In genomic region chr2:155482021-155482420, GRCm38 (mm10) we compare ENCODE assay signal across 8 mouse cellular contexts. TPM values are rescaled to one million over a fixed set of nuclear protein-coding genes. Genes with fewer than 3 reads are reported as not detected.
DNase-seq lines count a peak whose midpoint lies in the region; ATAC-seq and TF ChIP-seq lines count a peak whose summit lies in the region.

No protein-coding gene starts in this region.

- no peaks in the 10 kb centered on the region for H3K36me3 ChIP-seq in intestine, embryonic 14.5 days (ENCODE audit: control insufficient read depth, insufficient read depth, low read length)
- H3K36me3 ChIP-seq in intestine, embryonic 16.5 days (ENCODE audit: control insufficient read depth, insufficient read depth, low read length) = no peaks in the 10 kb centered on the region
- no peaks in the 10 kb centered on the region for H3K36me3 ChIP-seq in kidney, postnatal 0 days (ENCODE audit: insufficient read depth, low read length)

- H3K4me3 ChIP-seq in intestine, embryonic 14.5 days (ENCODE audit: low read depth, low read length) = no peak overlapping the region
- H3K4me3 ChIP-seq in intestine, embryonic 16.5 days (ENCODE audit: low read length) = no peak overlapping the region
- H3K4me3 ChIP-seq in kidney, postnatal 0 days (replicated peaks; ENCODE audit: low read depth, low read length) = no peak overlapping the region

- TF ChIP-seq CTCF in kidney, postnatal 0 days (IDR thresholded peaks at IDR 0.05; ENCODE audit: low read depth) = peak; percentile 70

- H3K4me2 ChIP-seq in intestine, embryonic 14.5 days (ENCODE audit: low read length) = no peak overlapping the region
- no peak overlapping the region for H3K4me2 ChIP-seq in intestine, embryonic 16.5 days (ENCODE audit: low read depth, low read length)
- no peak overlapping the region for H3K4me2 ChIP-seq in kidney, postnatal 0 days (ENCODE audit: low read length)

- H3K9me3 ChIP-seq in intestine, embryonic 14.5 days (ENCODE audit: control insufficient read depth, low read length) = no peaks in the 10 kb centered on the region
- H3K9me3 ChIP-seq in intestine, embryonic 16.5 days (ENCODE audit: control insufficient read depth, low read length) = no peaks in the 10 kb centered on the region
- no peaks in the 10 kb centered on the region for H3K9me3 ChIP-seq in kidney, postnatal 0 days (replicated peaks; ENCODE audit: low read length)

- peak; percentile 79 for DNase-seq in intestine, embryonic 14.5 days (ENCODE audit: low spot score)
- DNase-seq in B cell, adult 2 months = peak; percentile 78 to 80
- DNase-seq in NIH3T3 (ENCODE audit: low read depth) = peak; percentile 88
- DNase-seq in kidney, postnatal 0 days (ENCODE audit: low spot score) = peak; percentile 73
- DNase-seq in thymus, postnatal 0 days (ENCODE audit: low spot score) = peak; percentile 72

- H3K4me1 ChIP-seq in intestine, embryonic 14.5 days (replicated peaks; ENCODE audit: control insufficient read depth, insufficient read depth, low read length) = no peaks in the 10 kb centered on the region
- H3K4me1 ChIP-seq in intestine, embryonic 16.5 days (ENCODE audit: control insufficient read depth, insufficient read depth, low read length) = no peaks in the 10 kb centered on the region
- no peaks in the 10 kb centered on the region for H3K4me1 ChIP-seq in kidney, postnatal 0 days (replicated peaks; ENCODE audit: insufficient read depth, low read length)

- 39% methylated on average over 3 of the region's 3 CpGs for WGBS in intestine, embryonic 14.5 days
- WGBS in intestine, embryonic 16.5 days = 45% methylated on average over 3 of the region's 3 CpGs
- 44% methylated on average over 3 of the region's 3 CpGs for WGBS in kidney, postnatal 0 days

- no peak for ATAC-seq in intestine, embryonic 14.5 days (replicated peaks; ENCODE audit: low FRiP score, low TSS enrichment, low read depth)
- no peak for ATAC-seq in intestine, embryonic 16.5 days
- peak; percentile 87 for ATAC-seq in common myeloid progenitor, adult 5-6 weeks (replicated peaks; ENCODE audit: low read depth, poor library complexity, severe bottlenecking)
- peak; percentile 57; the same call in 1 of the 2 replicates for ATAC-seq in kidney, postnatal 0 days (replicated peaks; ENCODE audit: low FRiP score, low read depth)
- ATAC-seq in megakaryocyte progenitor cell, adult 5-6 weeks (replicated peaks; ENCODE audit: poor library complexity) = peak; percentile 83

- no peak overlapping the region for H3K27ac ChIP-seq in intestine, embryonic 14.5 days (ENCODE audit: low read depth)
- H3K27ac ChIP-seq in intestine, embryonic 16.5 days (ENCODE audit: low read length) = no peak overlapping the region
- H3K27ac ChIP-seq in kidney, postnatal 0 days = no peak overlapping the region

- no peak overlapping the region for H3K9ac ChIP-seq in intestine, embryonic 14.5 days (ENCODE audit: low read length)
- H3K9ac ChIP-seq in intestine, embryonic 16.5 days (ENCODE audit: low read depth, low read length) = no peak overlapping the region
- H3K9ac ChIP-seq in kidney, postnatal 0 days (ENCODE audit: low read depth, low read length) = no peak overlapping the region

- H3K27me3 ChIP-seq in intestine, embryonic 14.5 days (replicated peaks; ENCODE audit: control insufficient read depth, insufficient read depth, low read length) = no peaks in the 10 kb centered on the region
- H3K27me3 ChIP-seq in intestine, embryonic 16.5 days (replicated peaks; ENCODE audit: control insufficient read depth, insufficient read depth, low read length) = no peaks in the 10 kb centered on the region
- H3K27me3 ChIP-seq in kidney, postnatal 0 days (ENCODE audit: insufficient read depth, low read length) = no peaks in the 10 kb centered on the region

RNA-seq across cellular contexts. Expression of gene Ncoa6, which starts 8.3 kb away (rescaled TPM):
- polyA plus RNA-seq in intestine, embryonic 14.5 days (2014; fragmentation: Nextera tagmentation; extraction: Ambion mirVana) = 27.9 and 28.3 TPM in 2 replicates
- polyA plus RNA-seq in intestine, embryonic 16.5 days (2015; fragmentation: Nextera tagmentation; extraction: Ambion mirVana) = 11.5 and 13.0 TPM in 2 replicates
- 13.4 and 25.5 TPM in 2 replicates for total RNA-seq in common myeloid progenitor, adult 5-6 weeks (2017)
- 19.0 and 19.6 TPM in 2 replicates for polyA plus RNA-seq in kidney, postnatal 0 days (2015; fragmentation: Nextera tagmentation; extraction: Ambion mirVana)
- 58.3 and 61.2 TPM in 2 replicates for total RNA-seq in megakaryocyte progenitor cell, adult 5-6 weeks (2015)
- total RNA-seq in megakaryocyte progenitor cell, adult 5-6 weeks (2017) = 12.4 and 15.4 TPM in 2 replicates
- 14.9 and 17.7 TPM in 2 replicates for polyA plus RNA-seq in thymus, postnatal 0 days (2015; fragmentation: Nextera tagmentation; extraction: Ambion mirVana)

RNA-seq across cellular contexts. Expression of gene Acss2, which starts 35.7 kb away (rescaled TPM):
- 15.5 and 16.8 TPM in 2 replicates for polyA plus RNA-seq in intestine, embryonic 14.5 days (2014; fragmentation: Nextera tagmentation; extraction: Ambion mirVana)
- polyA plus RNA-seq in intestine, embryonic 16.5 days (2015; fragmentation: Nextera tagmentation; extraction: Ambion mirVana) = 25.8 and 29.8 TPM in 2 replicates
- total RNA-seq in common myeloid progenitor, adult 5-6 weeks (2017) = 14.9 and 20.4 TPM in 2 replicates
- 20.8 and 22.9 TPM in 2 replicates for polyA plus RNA-seq in kidney, postnatal 0 days (2015; fragmentation: Nextera tagmentation; extraction: Ambion mirVana)
- 3.6 and 8.0 TPM in 2 replicates for total RNA-seq in megakaryocyte progenitor cell, adult 5-6 weeks (2015)
- 3.0 and 6.5 TPM in 2 replicates for total RNA-seq in megakaryocyte progenitor cell, adult 5-6 weeks (2017)
- 29.8 and 35.7 TPM in 2 replicates for polyA plus RNA-seq in thymus, postnatal 0 days (2015; fragmentation: Nextera tagmentation; extraction: Ambion mirVana)

RNA-seq across cellular contexts. Expression of gene Ggt7, which starts 36.0 kb away (rescaled TPM):
- polyA plus RNA-seq in intestine, embryonic 14.5 days (2014; fragmentation: Nextera tagmentation; extraction: Ambion mirVana) = 3.6 and 4.0 TPM in 2 replicates
- 4.0 and 4.2 TPM in 2 replicates for polyA plus RNA-seq in intestine, embryonic 16.5 days (2015; fragmentation: Nextera tagmentation; extraction: Ambion mirVana)
- 0.19 TPM in 1 of 2 replicates, not detected in the other for total RNA-seq in common myeloid progenitor, adult 5-6 weeks (2017)
- polyA plus RNA-seq in kidney, postnatal 0 days (2015; fragmentation: Nextera tagmentation; extraction: Ambion mirVana) = 2.0 TPM in 2 replicates
- not detected in 2 replicates for total RNA-seq in megakaryocyte progenitor cell, adult 5-6 weeks (2015)
- not detected in 2 replicates for total RNA-seq in megakaryocyte progenitor cell, adult 5-6 weeks (2017)
- 2.8 and 3.6 TPM in 2 replicates for polyA plus RNA-seq in thymus, postnatal 0 days (2015; fragmentation: Nextera tagmentation; extraction: Ambion mirVana)

Comparison
In these comparisons a context has a peak if more than half of its experiments do, and no peak if none do; other contexts are left out.
1. ATAC-seq: peak in common myeloid progenitor, adult 5-6 weeks (single experiment), kidney, postnatal 0 days (single experiment) and megakaryocyte progenitor cell, adult 5-6 weeks (single experiment); none in intestine, embryonic 14.5 days (single experiment) and intestine, embryonic 16.5 days (single experiment).
2. Peak in every context shown above with its lines, with median percentiles within 50 percentile points of each other: DNase-seq.